Mouse (Mus musculus): Measurements from ENCODE around the gene Iqschfp. TPM values are rescaled to one million over a fixed set of nuclear protein-coding genes. Genes with fewer than 3 reads are reported as not detected.

Gene Iqschfp
- polyA plus RNA-seq, 1 experiment from 2014 or later, result not detected

DNA sequence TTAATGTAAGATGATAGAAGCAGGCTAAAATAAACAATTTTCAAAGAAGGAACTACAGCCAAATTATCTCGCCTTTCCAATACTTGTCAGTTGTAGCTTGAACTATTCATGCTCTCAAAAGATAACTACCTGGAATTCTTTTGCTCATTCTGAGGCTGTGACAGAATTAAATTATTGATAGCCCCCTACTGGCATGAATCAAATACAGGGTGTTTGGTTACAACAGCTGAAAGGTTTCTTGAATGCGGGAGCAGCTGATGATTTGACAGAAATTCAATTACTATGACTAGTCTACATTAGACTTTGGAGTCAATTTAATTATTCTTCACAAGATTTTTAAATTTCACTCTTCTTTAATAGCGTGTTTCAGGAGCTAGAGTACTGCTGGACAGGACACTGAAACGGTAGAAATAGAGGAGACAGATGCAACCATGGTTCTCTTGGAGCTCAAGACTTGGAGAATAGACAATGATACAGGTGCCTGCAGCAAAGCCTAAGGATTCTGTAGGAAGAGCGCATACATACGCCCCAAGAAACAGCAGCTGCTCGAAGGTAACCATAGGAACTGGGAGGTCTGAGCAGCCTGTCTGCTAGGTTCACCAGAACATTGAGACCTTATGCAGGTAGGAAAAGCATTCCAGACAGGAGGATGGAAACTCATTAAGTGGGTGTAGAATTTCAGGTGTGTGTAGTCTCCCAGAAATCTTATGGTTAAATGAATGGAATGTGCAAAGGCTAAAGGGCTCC is 485.6 kb downstream of the Iqschfp start:
- Histone ChIP-seq H3K4me2 (replicated peaks; ENCODE audit: low read depth, low read length) (no peak overlapping the region), H3K4me1 (ENCODE audit: insufficient read depth, low read depth, low read length) (no peaks in the 10 kb centered on the region), H3K27me3 (replicated peaks; ENCODE audit: insufficient read depth, low read length) (no peaks in the 10 kb centered on the region), H3K36me3 (ENCODE audit: insufficient read depth, low read length) (no peaks in the 10 kb centered on the region), H3K4me3 (ENCODE audit: low read depth, low read length) (no peak overlapping the region), H3K9ac (replicated peaks; ENCODE audit: low read depth) (no peak overlapping the region), H3K27ac (ENCODE audit: low read length) (no peak overlapping the region), H3K9me3 (ENCODE audit: low read length) (no peaks in the 10 kb centered on the region)
- ATAC-seq, result no peak
- TF ChIP-seq CTCF (IDR thresholded peaks at IDR 0.05) (no peak), EP300 (IDR thresholded peaks at IDR 0.05) (no peak)
- 49% methylated on average over 7 of the region's 7 CpGs for WGBS
- no peak for DNase-seq (ENCODE audit: low spot score)

DNA sequence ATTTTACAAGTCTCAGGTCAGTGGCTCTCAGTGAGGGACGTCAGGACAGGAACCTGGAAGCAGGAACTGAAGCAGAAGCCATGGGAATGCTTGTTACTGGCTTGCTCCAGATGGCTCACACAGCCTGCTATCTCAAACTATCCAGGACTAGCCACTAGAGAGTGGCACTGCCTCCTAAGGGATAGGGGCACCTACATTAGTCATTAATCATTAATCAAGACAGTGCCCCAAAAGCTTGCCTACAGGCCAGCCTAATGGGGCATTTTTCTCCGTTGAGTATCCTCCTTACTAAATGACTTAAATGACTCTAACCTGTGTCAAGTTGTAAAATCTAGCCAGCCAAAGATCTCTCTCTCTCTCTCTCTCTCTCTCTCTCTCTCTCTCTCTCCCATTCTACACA is 486.8 kb downstream of the Iqschfp start:
- 61% methylated on average over 2 of the region's 2 CpGs for WGBS
- no peak for ATAC-seq

DNA sequence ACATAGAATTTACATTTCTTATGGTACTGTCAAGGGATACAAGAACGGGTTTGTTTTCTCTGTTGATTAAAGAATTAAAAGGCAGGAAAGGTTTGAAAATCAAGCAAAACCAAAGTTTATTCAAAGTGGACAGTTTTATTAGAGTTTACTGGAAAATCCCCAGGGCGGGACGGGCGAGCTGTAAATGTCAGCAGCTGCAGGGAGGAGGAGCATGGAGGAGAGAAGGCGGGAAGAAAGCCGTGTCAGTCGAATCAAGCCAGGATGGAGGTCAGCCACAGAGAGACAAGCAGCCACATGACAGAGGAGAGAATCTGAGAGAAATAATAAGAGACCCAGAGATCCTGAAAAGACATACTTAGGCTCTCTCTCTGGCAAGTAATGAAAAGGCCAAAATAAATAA is 487.2 kb downstream of the Iqschfp start:
- Histone ChIP-seq H3K27me3 (replicated peaks; ENCODE audit: insufficient read depth, low read length) (no peaks in the 10 kb centered on the region), H3K27ac (ENCODE audit: low read length) (no peak overlapping the region), H3K9me3 (ENCODE audit: low read length) (no peaks in the 10 kb centered on the region), H3K9ac (replicated peaks; ENCODE audit: low read depth) (no peak overlapping the region), H3K4me3 (ENCODE audit: low read depth, low read length) (no peak overlapping the region), H3K4me1 (ENCODE audit: insufficient read depth, low read depth, low read length) (no peaks in the 10 kb centered on the region), H3K36me3 (ENCODE audit: insufficient read depth, low read length) (no peaks in the 10 kb centered on the region), H3K4me2 (replicated peaks; ENCODE audit: low read depth, low read length) (no peak overlapping the region)
- WGBS, result 41% methylated on average over 7 of the region's 7 CpGs
- TF ChIP-seq EP300 (IDR thresholded peaks at IDR 0.05) (no peak), CTCF (IDR thresholded peaks at IDR 0.05) (no peak)
- ATAC-seq, result no peak
- DNase-seq (ENCODE audit: low spot score), result no peak

More for the DNA sequence above, 486.8 kb downstream of the Iqschfp start:
- DNase-seq (ENCODE audit: low spot score), result no peak
- Histone ChIP-seq H3K4me1 (ENCODE audit: insufficient read depth, low read depth, low read length) (no peaks in the 10 kb centered on the region), H3K4me3 (ENCODE audit: low read depth, low read length) (no peak overlapping the region), H3K36me3 (ENCODE audit: insufficient read depth, low read length) (no peaks in the 10 kb centered on the region), H3K9me3 (ENCODE audit: low read length) (no peaks in the 10 kb centered on the region), H3K27ac (ENCODE audit: low read length) (no peak overlapping the region), H3K27me3 (replicated peaks; ENCODE audit: insufficient read depth, low read length) (no peaks in the 10 kb centered on the region), H3K4me2 (replicated peaks; ENCODE audit: low read depth, low read length) (no peak overlapping the region), H3K9ac (replicated peaks; ENCODE audit: low read depth) (no peak overlapping the region)
- no peak for TF ChIP-seq EP300 (IDR thresholded peaks at IDR 0.05)
- no peak for TF ChIP-seq CTCF (IDR thresholded peaks at IDR 0.05)

DNA sequence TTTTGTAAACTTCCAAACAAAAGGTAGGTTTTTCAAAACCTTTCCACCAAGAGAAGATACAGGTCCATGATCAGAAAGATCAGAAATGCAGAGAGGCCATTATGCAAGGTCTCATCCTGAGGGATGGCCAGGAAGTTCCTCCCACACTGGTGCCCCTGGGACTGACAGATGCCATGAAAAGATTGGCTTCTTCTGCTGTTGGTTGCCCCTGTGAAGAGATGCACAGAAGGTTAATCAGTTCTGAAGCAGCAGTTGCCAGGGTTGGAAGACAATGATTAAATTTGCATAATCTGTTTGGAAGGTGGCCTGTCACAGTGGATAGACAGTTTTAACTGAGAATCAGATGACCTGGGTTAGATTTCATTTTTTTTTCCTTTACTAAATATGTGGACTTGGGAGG is 491.6 kb downstream of the Iqschfp start:
- no peak overlapping the region for H3K4me2 ChIP-seq (replicated peaks; ENCODE audit: low read depth, low read length)
- H3K27me3 ChIP-seq (replicated peaks; ENCODE audit: insufficient read depth, low read length), result no peaks in the 10 kb centered on the region
- no peak for ATAC-seq
- TF ChIP-seq CTCF (IDR thresholded peaks at IDR 0.05) (no peak), EP300 (IDR thresholded peaks at IDR 0.05) (no peak)
- no peak overlapping the region for H3K9ac ChIP-seq (replicated peaks; ENCODE audit: low read depth)
- no peak overlapping the region for H3K27ac ChIP-seq (ENCODE audit: low read length)
- H3K4me1 ChIP-seq (ENCODE audit: insufficient read depth, low read depth, low read length), result no peaks in the 10 kb centered on the region
- no peak for DNase-seq (ENCODE audit: low spot score)
- H3K36me3 ChIP-seq (ENCODE audit: insufficient read depth, low read length), result no peaks in the 10 kb centered on the region
- H3K9me3 ChIP-seq (ENCODE audit: low read length), result no peaks in the 10 kb centered on the region
- no peak overlapping the region for H3K4me3 ChIP-seq (ENCODE audit: low read depth, low read length)

DNA sequence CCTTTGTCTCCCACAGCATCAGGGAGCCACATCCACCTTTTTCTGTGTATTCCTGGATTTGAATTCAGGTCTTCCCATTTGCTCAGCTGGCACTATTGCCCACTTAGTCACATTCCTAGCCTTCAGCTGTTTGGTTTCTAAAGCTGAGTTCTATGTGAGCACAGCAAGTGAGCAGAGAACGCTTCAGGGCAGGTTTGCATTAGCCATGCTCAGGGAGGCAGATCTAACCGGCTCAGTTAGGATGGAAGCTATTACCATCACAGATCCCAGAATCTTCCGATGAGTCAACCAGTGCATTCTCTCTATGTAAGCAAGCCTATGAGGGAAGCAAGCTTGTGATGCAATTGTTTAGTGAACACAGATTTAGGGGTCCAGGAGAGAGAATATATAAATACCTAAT is 493.5 kb downstream of the Iqschfp start:
- Histone ChIP-seq H3K4me1 (ENCODE audit: insufficient read depth, low read depth, low read length) (no peaks in the 10 kb centered on the region), H3K27ac (ENCODE audit: low read length) (no peak overlapping the region), H3K9me3 (ENCODE audit: low read length) (no peaks in the 10 kb centered on the region), H3K4me3 (ENCODE audit: low read depth, low read length) (no peak overlapping the region), H3K36me3 (ENCODE audit: insufficient read depth, low read length) (no peaks in the 10 kb centered on the region), H3K9ac (replicated peaks; ENCODE audit: low read depth) (no peak overlapping the region), H3K27me3 (replicated peaks; ENCODE audit: insufficient read depth, low read length) (no peaks in the 10 kb centered on the region), H3K4me2 (replicated peaks; ENCODE audit: low read depth, low read length) (no peak overlapping the region)
- TF ChIP-seq CTCF (IDR thresholded peaks at IDR 0.05) (no peak), EP300 (IDR thresholded peaks at IDR 0.05) (no peak)
- DNase-seq (ENCODE audit: low spot score) (no peak), ATAC-seq (no peak)
- 85% methylated on average over 3 of the region's 3 CpGs for WGBS

DNA sequence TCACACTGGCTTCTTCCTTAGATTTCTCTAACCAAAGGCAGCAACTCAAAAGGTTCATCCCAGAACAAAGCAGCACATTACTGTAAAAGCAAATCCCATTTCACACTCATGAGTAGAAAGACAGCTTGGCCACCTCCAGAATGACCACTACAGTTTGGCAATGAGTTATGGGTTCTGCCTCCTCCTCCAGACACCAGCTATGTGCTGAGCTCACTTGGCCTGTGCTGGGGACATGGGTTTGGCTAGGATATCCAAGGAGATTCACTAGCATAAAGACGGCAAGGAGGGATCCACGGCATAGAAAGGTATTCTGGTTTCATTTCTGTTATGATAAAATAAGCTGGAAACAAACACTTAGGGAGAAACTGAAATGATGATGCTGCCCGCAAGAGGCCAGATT is 496.0 kb downstream of the Iqschfp start:
- Histone ChIP-seq H3K36me3 (ENCODE audit: insufficient read depth, low read length) (no peaks in the 10 kb centered on the region), H3K4me3 (ENCODE audit: low read depth, low read length) (no peak overlapping the region), H3K4me2 (replicated peaks; ENCODE audit: low read depth, low read length) (no peak overlapping the region), H3K9ac (replicated peaks; ENCODE audit: low read depth) (no peak overlapping the region), H3K4me1 (ENCODE audit: insufficient read depth, low read depth, low read length) (no peaks in the 10 kb centered on the region), H3K27me3 (replicated peaks; ENCODE audit: insufficient read depth, low read length) (no peaks in the 10 kb centered on the region), H3K27ac (ENCODE audit: low read length) (no peak overlapping the region), H3K9me3 (ENCODE audit: low read length) (no peaks in the 10 kb centered on the region)
- ATAC-seq (no peak), DNase-seq (ENCODE audit: low spot score) (no peak)
- 92% methylated on average over 3 of the region's 3 CpGs for WGBS
- TF ChIP-seq EP300 (IDR thresholded peaks at IDR 0.05) (no peak), CTCF (IDR thresholded peaks at IDR 0.05) (no peak)

DNA sequence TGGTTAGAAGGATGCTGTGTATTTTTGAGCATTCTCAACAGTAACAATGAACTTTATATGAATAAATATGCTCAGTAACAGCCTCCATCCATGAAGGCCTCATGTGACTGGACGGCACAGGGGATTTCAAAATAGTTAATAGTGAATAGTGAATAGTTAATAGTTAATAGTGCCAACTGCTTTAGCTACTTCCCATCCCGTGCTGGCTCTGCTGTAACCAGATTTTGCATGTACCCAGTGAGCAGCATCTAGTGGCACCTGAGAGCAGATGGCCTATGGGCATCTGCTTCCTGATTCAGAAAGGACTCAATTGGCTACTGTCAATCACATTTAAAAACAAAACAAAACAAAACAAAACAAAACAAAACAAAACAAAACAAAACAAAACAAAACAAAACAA is 501.5 kb downstream of the Iqschfp start:
- Histone ChIP-seq H3K27ac (ENCODE audit: low read length) (no peak overlapping the region), H3K4me3 (ENCODE audit: low read depth, low read length) (no peak overlapping the region), H3K4me2 (replicated peaks; ENCODE audit: low read depth, low read length) (no peak overlapping the region), H3K4me1 (ENCODE audit: insufficient read depth, low read depth, low read length) (no peaks in the 10 kb centered on the region), H3K27me3 (replicated peaks; ENCODE audit: insufficient read depth, low read length) (no peaks in the 10 kb centered on the region), H3K36me3 (ENCODE audit: insufficient read depth, low read length) (no peaks in the 10 kb centered on the region), H3K9me3 (ENCODE audit: low read length) (no peaks in the 10 kb centered on the region), H3K9ac (replicated peaks; ENCODE audit: low read depth) (no peak overlapping the region)
- 64% methylated on average over 2 of the region's 2 CpGs for WGBS
- ATAC-seq (no peak), DNase-seq (ENCODE audit: low spot score) (no peak)
- TF ChIP-seq EP300 (IDR thresholded peaks at IDR 0.05) (no peak), CTCF (IDR thresholded peaks at IDR 0.05) (no peak)

Data from lung, postnatal 0 days (tissue).